Mouse (Mus musculus) bone marrow macrophage, adult 2 months (primary cell): ENCODE data around the gene Slc38a11. TPM values are rescaled to one million over a fixed set of nuclear protein-coding genes. Genes with fewer than 3 reads are reported as not detected.

Experiments
- H3K27ac ChIP-seq: 2 replicates; pipeline ENCODE4 v1.5.1; 2012; ENCODE audit warnings: low read depth, low read length; ENCODE audit not compliant: insufficient read depth
- H3K4me1 ChIP-seq: 2 replicates; pipeline ENCODE4 v1.6.1; 2012; ENCODE audit warnings: low read length; ENCODE audit not compliant: control insufficient read depth, insufficient read depth
- H3K4me3 ChIP-seq: 2 replicates; pipeline ENCODE4 v1.5.1; 2012; ENCODE audit warnings: mild to moderate bottlenecking, low read length, moderate library complexity; ENCODE audit not compliant: insufficient read depth
- CTCF ChIP-seq: IDR thresholded peaks from 2 replicates; pipeline ENCODE4 v1.5.1; 2012; ENCODE audit warnings: low read depth, mild to moderate bottlenecking, low read length, moderate library complexity
- POLR2A ChIP-seq: IDR thresholded peaks from 2 replicates; pipeline ENCODE4 v1.6.1; 2012; ENCODE audit warnings: mild to moderate bottlenecking, low read depth, low read length, borderline replicate concordance
- polyA plus RNA-seq: library from polyadenylated mRNA; stranded (reverse); fragments of >200 nt; gene quantifications from 2 replicates; pipeline ENCODE4 v1.2.4, GENCODE M21; 2012; ENCODE audit not compliant: missing spikeins, insufficient read depth, insufficient read length

The Slc38a11 gene
- polyA plus RNA-seq, 1 experiment = not detected

DNA sequence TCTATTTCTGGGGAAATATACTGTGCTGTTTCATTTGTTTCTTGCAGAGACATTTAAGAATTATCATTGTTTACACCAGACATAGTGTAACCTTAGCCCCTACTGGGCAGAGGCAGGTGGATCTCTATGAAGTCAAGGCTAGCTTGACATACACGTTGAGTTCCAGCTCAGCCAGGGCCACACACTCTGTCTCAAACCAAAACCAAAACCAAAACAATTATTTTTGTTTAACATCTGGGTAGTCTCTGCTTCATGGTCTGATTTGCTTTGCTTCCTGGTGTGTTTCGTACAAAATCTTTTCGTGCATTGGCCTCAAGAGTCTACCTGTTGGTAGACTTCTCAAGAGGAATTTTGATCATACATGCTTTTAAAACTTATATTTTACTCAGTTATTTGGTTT lies 27.2 kb downstream of the Slc38a11 start:
- H3K4me3 ChIP-seq = no peak overlapping the region
- no peak for TF ChIP-seq CTCF
- no peak for TF ChIP-seq POLR2A
- 0 out of 2 replicates have a peak, but pooled peaks cover 2% of the 10 kb centered on the region for H3K4me1 ChIP-seq
- no peak overlapping the region for H3K27ac ChIP-seq

DNA sequence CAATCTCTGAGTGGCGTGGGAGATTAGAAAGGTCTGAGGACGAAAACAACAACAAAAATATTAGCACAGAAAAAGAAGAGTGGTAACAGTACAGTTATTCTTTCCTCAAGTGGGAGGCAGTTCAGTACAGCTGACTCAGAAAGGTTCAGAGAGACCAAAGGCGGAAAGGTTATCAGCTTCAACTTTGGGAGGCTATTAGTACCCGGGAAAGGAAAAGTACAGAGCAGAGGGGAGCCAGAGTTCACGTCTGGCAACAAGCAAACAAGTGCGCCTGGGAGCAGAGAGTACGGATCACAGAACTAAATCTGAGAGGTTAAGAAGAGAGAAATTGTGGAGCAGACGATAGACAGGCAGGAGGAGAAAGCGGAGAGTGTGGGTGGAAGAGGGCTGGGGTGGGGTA lies 29.7 kb downstream of the Slc38a11 start:
- Histone ChIP-seq H3K4me3 (no peak overlapping the region), H3K27ac (no peak overlapping the region), H3K4me1 (no peaks in the 10 kb centered on the region)
- TF ChIP-seq CTCF (no peak), POLR2A (no peak)

DNA sequence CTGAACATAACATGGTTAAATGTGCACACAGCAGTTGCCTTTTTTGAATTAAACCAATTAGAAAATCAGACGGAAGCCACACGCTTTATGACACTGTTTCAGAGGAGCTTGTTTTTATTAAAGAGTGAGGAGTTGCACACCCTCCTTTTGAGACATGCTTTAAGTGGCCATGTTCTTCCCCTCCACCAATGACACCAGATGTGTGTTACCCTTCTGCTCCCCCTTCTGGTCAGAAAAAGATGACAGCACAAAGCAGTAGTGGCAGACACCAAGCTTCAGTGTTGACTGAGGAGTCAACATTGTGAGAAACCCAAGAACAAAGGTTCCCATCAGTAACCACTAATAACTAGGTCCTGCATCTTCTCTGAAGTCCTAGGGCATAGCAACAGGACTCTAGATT lies 32.5 kb downstream of the Slc38a11 start:
- TF ChIP-seq CTCF (no peak), POLR2A (no peak)
- no peaks in the 10 kb centered on the region for H3K4me1 ChIP-seq
- H3K4me3 ChIP-seq = no peak overlapping the region
- no peak overlapping the region for H3K27ac ChIP-seq

DNA sequence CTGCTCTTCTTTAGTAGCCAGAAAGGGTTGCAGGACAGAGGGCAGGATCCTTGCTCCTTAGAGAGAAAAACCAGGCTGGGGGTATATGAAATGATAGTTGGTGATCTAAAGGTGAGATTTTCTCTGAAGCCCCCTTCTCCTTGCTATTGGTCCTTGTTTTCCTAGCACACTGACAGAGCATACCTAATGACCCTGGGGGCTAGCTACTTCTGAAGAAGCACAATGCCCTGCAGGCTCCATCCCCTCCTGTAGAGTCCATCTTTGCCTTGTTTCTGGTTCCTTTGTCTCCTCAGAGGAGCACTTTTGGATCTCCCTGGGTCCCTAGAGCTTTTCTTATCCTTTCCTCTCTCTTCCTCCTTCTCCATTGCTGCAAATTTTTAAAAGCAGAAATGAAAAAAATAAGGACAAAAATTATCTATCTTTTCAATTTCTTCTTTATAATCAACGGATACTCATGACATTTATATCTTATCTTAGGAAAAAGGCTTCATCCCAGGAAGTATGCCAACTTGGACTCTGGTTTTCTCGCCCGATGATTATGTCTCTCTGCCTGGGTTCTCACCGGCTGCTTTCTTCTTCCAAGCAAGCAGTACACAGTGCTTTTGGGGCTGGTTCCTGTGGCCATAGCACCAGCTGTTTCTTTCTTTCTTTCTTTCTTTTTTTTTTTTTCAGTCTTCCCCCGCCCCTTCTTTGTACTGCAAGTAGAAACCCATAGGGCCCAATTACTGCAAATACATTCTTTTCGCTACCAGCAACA lies 41.7 kb downstream of the Slc38a11 start:
- no peak for TF ChIP-seq CTCF
- no peak for TF ChIP-seq POLR2A
- Histone ChIP-seq H3K4me3 (no peak overlapping the region), H3K27ac (no peak overlapping the region), H3K4me1 (no peaks in the 10 kb centered on the region)

DNA sequence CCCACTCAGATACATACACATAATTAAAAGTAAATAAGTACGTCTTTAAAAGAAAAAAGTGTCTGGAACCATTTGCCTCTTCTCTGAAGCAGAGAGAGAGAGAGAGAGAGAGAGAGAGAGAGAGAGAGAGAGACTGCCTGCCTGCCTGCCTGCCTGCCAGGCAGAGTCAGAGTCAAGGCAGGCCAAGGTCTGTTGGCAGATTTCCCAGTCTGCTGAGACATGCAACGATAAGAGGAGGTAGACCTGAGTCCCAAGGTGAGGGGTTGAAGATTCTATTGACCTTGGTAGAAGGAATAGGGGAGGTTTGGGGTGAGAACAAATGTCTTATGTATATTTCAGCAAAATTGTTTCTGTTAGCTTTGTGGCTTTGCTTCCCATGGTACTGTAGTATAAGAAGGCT lies 42.9 kb downstream of the Slc38a11 start:
- H3K4me1 ChIP-seq = no peaks in the 10 kb centered on the region
- TF ChIP-seq POLR2A (no peak), CTCF (no peak)
- no peak overlapping the region for H3K27ac ChIP-seq
- H3K4me3 ChIP-seq = no peak overlapping the region

DNA sequence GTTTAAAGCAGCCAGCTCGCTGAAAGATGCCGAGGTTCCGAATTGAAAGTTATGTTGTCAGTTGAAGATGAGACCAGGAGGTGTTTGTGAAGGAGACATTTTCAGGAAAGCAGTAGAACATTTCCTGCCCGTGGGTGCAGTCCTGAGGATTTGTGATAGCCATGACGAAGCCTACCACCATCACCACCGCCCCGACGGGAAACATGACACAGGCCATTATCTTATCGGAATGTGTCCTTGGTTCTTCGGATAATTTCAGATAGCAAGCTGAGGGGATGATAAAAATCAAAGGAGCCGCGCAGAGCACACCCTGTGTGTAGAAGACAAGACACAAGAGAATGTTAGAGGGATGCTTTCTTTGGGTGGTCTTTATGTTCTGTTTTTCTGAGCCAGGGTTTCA lies 47.1 kb downstream of the Slc38a11 start:
- no peak overlapping the region for H3K4me3 ChIP-seq
- H3K27ac ChIP-seq = no peak overlapping the region
- TF ChIP-seq CTCF (no peak), POLR2A (no peak)
- H3K4me1 ChIP-seq = no peaks in the 10 kb centered on the region

DNA sequence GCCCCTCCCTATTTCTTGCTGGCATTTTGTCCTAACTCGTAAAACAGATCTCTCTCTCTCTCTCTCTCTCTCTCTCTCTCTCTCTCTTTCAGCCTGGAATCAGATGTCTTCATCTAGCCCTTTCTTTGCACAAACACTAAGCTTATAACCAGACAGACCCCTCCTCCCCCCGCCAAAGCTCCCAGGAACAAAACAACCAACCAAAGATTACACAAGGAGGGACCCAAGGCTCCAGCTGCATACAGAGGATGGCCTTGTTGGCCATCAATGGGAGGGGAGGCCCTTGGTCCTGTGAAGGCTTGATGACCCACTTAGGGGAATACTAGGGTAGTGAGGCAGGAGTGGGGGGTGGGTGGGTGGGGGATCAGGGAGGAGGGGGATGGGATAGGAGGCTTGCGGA lies 52.6 kb downstream of the Slc38a11 start:
- Histone ChIP-seq H3K27ac (no peak overlapping the region), H3K4me1 (no peaks in the 10 kb centered on the region), H3K4me3 (no peak overlapping the region)
- no peak for TF ChIP-seq POLR2A
- no peak for TF ChIP-seq CTCF

DNA sequence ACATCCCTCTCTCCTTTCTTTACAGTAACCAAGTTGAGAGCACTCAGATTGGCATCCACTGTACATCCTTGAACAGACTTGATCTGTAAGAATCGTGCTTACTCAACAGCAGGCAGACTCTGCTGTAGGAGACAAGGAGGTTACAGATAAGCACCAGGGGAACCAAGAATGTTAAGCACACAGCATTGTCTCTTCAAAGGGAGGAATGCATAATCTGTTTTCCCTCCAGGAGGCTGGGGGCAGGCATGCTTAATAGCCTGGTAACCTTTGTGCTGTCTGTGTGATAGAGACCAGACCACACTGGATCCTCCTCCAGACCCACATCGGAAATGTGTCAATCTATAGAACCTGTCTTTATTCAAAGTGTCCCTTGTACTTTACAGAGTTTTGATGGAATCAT lies 67.3 kb downstream of the Slc38a11 start:
- Histone ChIP-seq H3K27ac (no peak overlapping the region), H3K4me3 (no peak overlapping the region), H3K4me1 (no peaks in the 10 kb centered on the region)
- no peak for TF ChIP-seq CTCF
- no peak for TF ChIP-seq POLR2A

DNA sequence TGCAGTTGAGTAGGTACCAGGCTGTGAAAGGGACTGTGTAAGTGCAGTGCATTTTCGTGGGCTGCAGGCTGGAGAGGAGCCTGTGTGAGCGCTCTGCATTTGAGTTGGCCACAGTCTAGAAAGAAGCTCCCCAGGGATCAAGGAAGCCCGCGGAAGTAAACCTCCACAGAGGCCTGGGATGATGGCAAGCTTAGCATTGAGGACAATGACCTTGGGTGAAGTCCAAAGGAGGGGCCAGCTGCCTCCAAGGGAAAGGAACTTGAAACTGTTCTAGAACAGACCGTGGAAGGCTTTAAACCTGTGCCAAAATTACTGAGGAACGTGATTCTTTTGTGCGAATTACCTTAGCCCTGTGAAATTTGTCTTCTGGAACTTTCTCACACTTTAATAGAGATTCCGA lies 69.7 kb downstream of the Slc38a11 start:
- Histone ChIP-seq H3K4me1 (no peaks in the 10 kb centered on the region), H3K27ac (no peak overlapping the region), H3K4me3 (no peak overlapping the region)
- no peak for TF ChIP-seq POLR2A
- no peak for TF ChIP-seq CTCF

DNA sequence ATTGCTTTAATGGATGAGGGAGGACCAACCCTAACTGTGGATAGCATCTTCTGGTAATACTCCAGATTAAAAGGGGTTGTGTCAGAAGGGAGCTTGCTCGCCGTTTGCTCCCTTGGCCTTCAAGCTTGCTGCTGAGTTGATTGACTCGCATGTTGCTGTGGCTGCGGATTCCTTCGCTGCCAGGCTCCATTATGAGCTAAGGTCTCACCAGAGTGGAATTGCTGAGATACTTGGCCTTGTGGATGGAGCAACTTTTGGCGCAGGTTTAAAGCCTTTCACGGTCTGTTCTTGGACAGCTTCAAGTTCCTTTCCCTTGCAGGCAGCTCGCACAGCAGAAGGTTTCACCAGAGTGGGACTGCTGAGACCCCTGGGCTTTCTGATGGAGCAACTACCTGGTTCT lies 70.4 kb downstream of the Slc38a11 start:
- Histone ChIP-seq H3K4me1 (no peaks in the 10 kb centered on the region), H3K27ac (no peak overlapping the region), H3K4me3 (no peak overlapping the region)
- TF ChIP-seq CTCF (no peak), POLR2A (no peak)
